Mouse (Mus musculus) small intestine, adult 2 months (tissue): ENCODE results near the gene Negr1.

ENCODE experiments used
- CTCF ChIP-seq: fragments of 200-500 bp; IDR thresholded peaks from 2 replicates; pipeline ENCODE4 v1.5.1; 2012; ENCODE audit warnings: low read depth, mild to moderate bottlenecking, control low read depth, inconsistent platforms, low read length, moderate library complexity, mixed read lengths; ENCODE audit not compliant: insufficient replicate concordance, insufficient read length; ENCODE audit errors: extremely low read depth
- POLR2A ChIP-seq: fragments of 200-500 bp; IDR thresholded peaks from 2 replicates; pipeline ENCODE4 v1.6.1; 2012; ENCODE audit warnings: low read depth, mild to moderate bottlenecking, control low read depth, inconsistent platforms, low read length, moderate library complexity

- no peak for TF ChIP-seq CTCF
- TF ChIP-seq POLR2A, result no peak
These were observed 797.3 kb downstream of the Negr1 start for GRCm38 (mm10) chr3:157358905-157359304.
